Mouse (Mus musculus) cortical plate, adult 2 months (tissue): ENCODE results near the gene Pax3.

ENCODE experiments used
- CTCF ChIP-seq: fragments of 200-500 bp; IDR thresholded peaks from 2 replicates; pipeline ENCODE4 v1.5.1; 2011; ENCODE audit warnings: mild to moderate bottlenecking, control low read depth, low read length; ENCODE audit not compliant: insufficient read depth; ENCODE audit errors: extremely low read depth
- POLR2A ChIP-seq: fragments of 200-500 bp; IDR thresholded peaks from 2 replicates; pipeline ENCODE4 v1.6.1; 2011; ENCODE audit warnings: mild to moderate bottlenecking, low read length, control low read depth; ENCODE audit not compliant: insufficient read depth; ENCODE audit errors: extremely low read depth

DNA sequence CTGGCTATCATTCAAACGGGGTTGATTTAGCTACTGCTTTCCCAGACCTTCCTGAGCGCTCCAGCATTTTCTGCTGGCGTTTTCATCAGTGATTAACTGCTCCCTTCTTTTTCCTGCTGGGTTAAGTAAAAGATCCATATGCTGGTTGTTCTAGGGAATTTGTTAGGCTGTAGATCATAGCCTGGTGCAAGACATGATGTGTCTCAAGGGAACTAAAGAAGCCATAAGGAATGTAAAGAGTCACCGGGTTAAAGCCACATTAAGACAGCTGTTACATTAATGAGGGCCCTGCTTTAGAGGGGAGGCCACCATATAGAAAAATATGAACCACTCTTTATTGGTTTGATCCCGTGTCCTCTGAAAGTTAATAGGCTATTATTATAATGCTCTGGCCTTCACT lies 67.7 kb downstream of the Pax3 start:
- TF ChIP-seq POLR2A (no peak), CTCF (no peak)
